Mouse (Mus musculus) hindbrain, embryonic 16.5 days (tissue): ENCODE measurements at regions not wholly inside any gene's neighbourhood (a gene's known extent, or its start where the extent isn't known, plus 50 kb on each side); places are given as distances from the start of the nearest gene placed in this dataset.

Source experiments
- ATAC-seq: fragments of 200-750 bp; cut with Nextera tagmentation; 2 replicates; pipeline ENCODE4 v1.8.0; 2017; ENCODE audit warnings: moderate TSS enrichment, moderate library complexity
- H3K27ac ChIP-seq: fragments of 300-500 bp; sonication (generic); 2 replicates; pipeline ENCODE4 v1.5.1; 2014; ENCODE audit warnings: low read depth, mild to moderate bottlenecking, control low read depth, low read length, moderate library complexity
- H3K27me3 ChIP-seq: fragments of 300-500 bp; sonication (generic); replicated peaks from 2 replicates; pipeline ENCODE4 v1.6.1; 2014; ENCODE audit warnings: low read length; ENCODE audit not compliant: control insufficient read depth, insufficient read depth
- H3K36me3 ChIP-seq: fragments of 300-500 bp; sonication (generic); 2 replicates; pipeline ENCODE4 v1.6.1; 2014; ENCODE audit warnings: mild to moderate bottlenecking, low read length, moderate library complexity, mixed read lengths; ENCODE audit not compliant: control insufficient read depth, insufficient read depth
- H3K4me1 ChIP-seq: fragments of 300-500 bp; sonication (generic); 2 replicates; pipeline ENCODE4 v1.6.1; 2014; ENCODE audit warnings: low read depth, low read length; ENCODE audit not compliant: control insufficient read depth, insufficient read depth
- H3K4me2 ChIP-seq: fragments of 300-500 bp; sonication (generic); 2 replicates; pipeline ENCODE4 v1.6.1; 2014; ENCODE audit warnings: mild to moderate bottlenecking, low read length, control low read depth, moderate library complexity
- H3K4me3 ChIP-seq: fragments of 300-500 bp; sonication (generic); 2 replicates; pipeline ENCODE4 v1.5.1; 2014; ENCODE audit warnings: mild to moderate bottlenecking, low read length, control low read depth, moderate library complexity
- H3K9ac ChIP-seq: fragments of 300-500 bp; sonication (generic); 2 replicates; pipeline ENCODE4 v1.6.1; 2014; ENCODE audit warnings: low read depth, mild to moderate bottlenecking, control low read depth, low read length, moderate library complexity
- H3K9me3 ChIP-seq: fragments of 300-500 bp; sonication (generic); 2 replicates; pipeline ENCODE4 v1.6.1; 2014; ENCODE audit warnings: mild to moderate bottlenecking, low read length, moderate library complexity; ENCODE audit not compliant: control insufficient read depth
- WGBS: fragments of 180-500 bp; shearing (Covaris S2); extraction: QIAGEN DNeasy Blood & Tissue Kit; methylation state at CpG from one replicate; pipeline ENCODE4 v1.1.7; 2014; 5-methylcytosine and 5-hydroxymethylcytosine counted together

GRCm38 (mm10) chr5:78284456-78285199 lies 876.8 kb upstream of the Igfbp7 start:
- Histone ChIP-seq H3K9me3 (no peaks in the 10 kb centered on the region), H3K9ac (no peak overlapping the region), H3K36me3 (no peaks in the 10 kb centered on the region), H3K4me1 (no peaks in the 10 kb centered on the region), H3K4me2 (no peak overlapping the region), H3K27me3 (no peaks in the 10 kb centered on the region), H3K27ac (no peak overlapping the region), H3K4me3 (no peak overlapping the region)
- 0 out of 2 replicates have a peak, but pooled peaks have one; percentile 20 for ATAC-seq
- WGBS, result 71% methylated on average over 6 of the region's 6 CpGs

- Histone ChIP-seq H3K4me2 (no peak overlapping the region), H3K9ac (no peak overlapping the region), H3K4me3 (no peak overlapping the region), H3K4me1 (no peaks in the 10 kb centered on the region), H3K36me3 (no peaks in the 10 kb centered on the region), H3K27ac (no peak overlapping the region), H3K9me3 (no peaks in the 10 kb centered on the region), H3K27me3 (no peaks in the 10 kb centered on the region)
- no peak for ATAC-seq
- 81% methylated on average over 3 of the region's 3 CpGs for WGBS
These were observed 843.6 kb upstream of the Igfbp7 start for GRCm38 (mm10) chr5:78251491-78251890.

- no peak overlapping the region for H3K4me3 ChIP-seq
- no peak overlapping the region for H3K4me2 ChIP-seq
- no peaks in the 10 kb centered on the region for H3K36me3 ChIP-seq
- H3K9ac ChIP-seq, result no peak overlapping the region
- no peaks in the 10 kb centered on the region for H3K4me1 ChIP-seq
- ATAC-seq, result no peak
- WGBS, result 89% methylated on average over 1 of the region's 1 CpGs
- H3K9me3 ChIP-seq, result no peaks in the 10 kb centered on the region
- no peaks in the 10 kb centered on the region for H3K27me3 ChIP-seq
- no peak overlapping the region for H3K27ac ChIP-seq
These were observed 805.9 kb upstream of the Igfbp7 start for GRCm38 (mm10) chr5:78213696-78214095.
